Mouse (Mus musculus) heart, adult 8-10 months (tissue): ENCODE results near the gene Sac3d1. TPM values are rescaled to one million over a fixed set of nuclear protein-coding genes. Genes with fewer than 3 reads are reported as not detected.

Experiments used
- DNase-seq: peaks from one replicate; pipeline ENCODE4 v3.0.0; 2022; ENCODE audit warnings: low spot score
- total RNA-seq, 4 experiments: library from RNA; stranded (reverse); gene quantifications; 2 replicates each; pipeline ENCODE4 v1.2.4; 2022

The Sac3d1 gene
- total RNA-seq, 4 experiments from 2014 or later = 8.0 to 10.4 (median 9.0) TPM

- DNase-seq = no peak
Measured at GRCm38 (mm10) chr19:6121761-6122160, 3.3 kb upstream of the Sac3d1 start.

GRCm38 (mm10) chr19:6118677-6119185 lies 281 bp upstream of the Sac3d1 start:
- no peak for DNase-seq

GRCm38 (mm10) chr19:6117346-6117985 lies 984 bp downstream of the Sac3d1 start:
- no peak for DNase-seq

- no peak for DNase-seq
Measured at GRCm38 (mm10) chr19:6116113-6116850, 2.2 kb downstream of the Sac3d1 start.

GRCm38 (mm10) chr19:6113116-6113515 lies 5.3 kb downstream of the Sac3d1 start:
- no peak for DNase-seq

- DNase-seq = no peak
Measured at GRCm38 (mm10) chr19:6105586-6105985, 12.9 kb downstream of the Sac3d1 start, which contains the start of gene Naaladl1. Gene Naaladl1 (plus strand): TSS chr19:6105782.

- no peak for DNase-seq
Measured at GRCm38 (mm10) chr19:6104476-6104875, 14.0 kb downstream of the Sac3d1 start.

GRCm38 (mm10) chr19:6102169-6102853 lies 16.1 kb downstream of the Sac3d1 start:
- DNase-seq = no peak

- DNase-seq = no peak
Measured at GRCm38 (mm10) chr19:6101186-6101585, 17.3 kb downstream of the Sac3d1 start.

- DNase-seq = no peak
Measured at GRCm38 (mm10) chr19:6097847-6098246, 20.6 kb downstream of the Sac3d1 start.

GRCm38 (mm10) chr19:6094119-6094518 lies 24.3 kb downstream of the Sac3d1 start, which contains the start of gene AC131692.1:
Gene AC131692.1 (plus strand): TSS chr19:6094419.
- no peak for DNase-seq

GRCm38 (mm10) chr19:6088841-6089240 lies 29.6 kb downstream of the Sac3d1 start:
- DNase-seq = no peak

GRCm38 (mm10) chr19:6085417-6085879 lies 33.0 kb downstream of the Sac3d1 start:
- no peak for DNase-seq

GRCm38 (mm10) chr19:6084478-6085248 lies 33.8 kb downstream of the Sac3d1 start, which contains the start of the genes Zfpl1 and Cdca5:
Gene Zfpl1 (minus strand): TSS chr19:6084956.
Gene Cdca5 (plus strand): TSS chr19:6084983.
- peak; percentile 97 for DNase-seq

GRCm38 (mm10) chr19:6082156-6082555 lies 36.3 kb downstream of the Sac3d1 start, which contains the start of gene Gm28374:
Gene Gm28374 (minus strand): TSS chr19:6082256.
- DNase-seq = no peak

- DNase-seq = no peak
Measured at GRCm38 (mm10) chr19:6079983-6080480, 38.4 kb downstream of the Sac3d1 start, which contains the start of gene Tmem262. Gene Tmem262 (plus strand): TSS chr19:6080033.

- DNase-seq = peak; percentile 89
Measured at GRCm38 (mm10) chr19:6076564-6077393, 41.7 kb downstream of the Sac3d1 start, which contains the start of gene Vps51. Gene Vps51 (minus strand): TSS chr19:6077231.

GRCm38 (mm10) chr19:6073889-6074288 lies 44.6 kb downstream of the Sac3d1 start:
- no peak for DNase-seq

- no peak for DNase-seq
Measured at GRCm38 (mm10) chr19:6071261-6071660, 47.2 kb downstream of the Sac3d1 start.
